Mouse (Mus musculus) kidney, adult 2 months (tissue): ENCODE results near the gene Slc22a6.

ENCODE experiments used
- CTCF ChIP-seq: fragments of 200-500 bp; conservative IDR thresholded peaks from 2 replicates; pipeline ENCODE4 v1.5.1; 2011; ENCODE audit warnings: low read depth, mild to moderate bottlenecking, control low read depth, low read length, moderate library complexity, mixed read lengths; ENCODE audit not compliant: insufficient read depth, insufficient read length
- POLR2A ChIP-seq: fragments of 200-500 bp; IDR thresholded peaks from one replicate; pipeline ENCODE4 v1.6.1; 2011; ENCODE audit warnings: low read depth, low read length, control low read depth

GRCm38 (mm10) chr19:8585899-8586298 lies 31.9 kb upstream of the Slc22a6 start:
- no peak for TF ChIP-seq POLR2A
- no peak for TF ChIP-seq CTCF
